Mouse (Mus musculus) embryonic fibroblast, embryonic 13.5 days (primary cell): ENCODE measurements at regions not wholly inside any gene's neighbourhood (a gene's known extent, or its start where the extent isn't known, plus 50 kb on each side); places are given as distances from the start of the nearest gene placed in this dataset.

Source experiments
- CTCF ChIP-seq: IDR thresholded peaks from 2 replicates; pipeline ENCODE4 v1.5.1; 2011; ENCODE audit warnings: mild to moderate bottlenecking, control low read depth, low read length, moderate library complexity, borderline replicate concordance; ENCODE audit not compliant: insufficient read depth
- POLR2A ChIP-seq: IDR thresholded peaks from 2 replicates; pipeline ENCODE4 v1.6.1; 2011; ENCODE audit warnings: low read depth, mild to moderate bottlenecking, control low read depth, low read length, moderate library complexity

DNA sequence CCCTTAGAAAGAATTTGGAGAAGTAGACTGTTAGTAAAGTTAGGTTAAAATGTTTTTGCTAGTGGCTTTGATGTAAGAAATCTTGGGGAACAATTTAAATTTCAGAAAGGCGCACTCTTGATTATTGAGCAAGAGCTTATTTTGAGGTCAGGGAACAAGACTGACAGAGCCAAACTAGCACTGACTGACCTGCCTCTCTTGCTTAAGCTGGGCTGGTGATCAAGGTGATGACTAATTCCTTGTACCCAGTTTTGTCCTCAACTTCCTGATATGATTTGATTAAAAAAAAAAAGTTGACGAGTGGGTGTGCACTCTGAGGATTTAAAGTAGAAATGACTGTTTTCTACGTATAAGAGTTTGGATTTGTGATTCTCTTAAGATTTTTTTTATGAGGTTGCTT lies 124.2 kb upstream of the Usp24 start:
- no peak for TF ChIP-seq CTCF
- TF ChIP-seq POLR2A = no peak
